Mouse (Mus musculus): Measurements from ENCODE around the gene Gm17654.
"Not testable (repeated sequence)": the region's sequence is repeated elsewhere in the genome, so short reads cannot be mapped to it uniquely, and the experiment has no call there.

GRCm38 (mm10) chr14:43531052-43532010 is 47.6 kb downstream of the Gm17654 start:
- TF ChIP-seq CEBPB (IDR thresholded peaks at IDR 0.05; ENCODE audit: low read depth); CTCF (IDR thresholded peaks at IDR 0.05; ENCODE audit: control insufficient read depth, insufficient read depth, insufficient read length): not testable (repeated sequence)

All from C2C12 (cell line).